Mouse (Mus musculus): ENCODE data around the gene Fbh1.
A peak's percentile ranks its signal among the peaks of the same experiment; 100 is the strongest.
"Not testable (repeated sequence)": the region's sequence is repeated elsewhere in the genome, so short reads cannot be mapped to it uniquely, and the experiment has no call there.

Gene Fbh1

DNA sequence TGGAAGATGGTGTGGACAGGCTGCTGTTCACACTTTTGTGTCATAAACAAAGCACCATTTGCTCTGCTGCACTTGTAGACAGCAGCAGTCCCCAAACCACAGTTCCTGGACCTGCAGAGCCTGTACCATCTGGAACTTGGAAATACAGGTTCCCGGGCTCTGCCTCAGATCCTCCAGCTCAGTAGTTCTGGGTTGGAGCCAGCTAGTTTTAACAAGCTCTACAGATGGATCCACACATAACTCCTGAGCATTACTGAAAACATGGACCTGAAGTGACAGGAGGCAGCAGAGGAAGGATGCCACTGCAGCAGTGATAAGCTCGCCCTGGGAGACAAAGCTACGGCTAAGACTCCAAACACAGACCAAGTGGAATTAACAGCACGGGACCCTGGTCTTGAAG is 62.8 kb downstream of the Fbh1 start:
- DNase-seq = peak; percentile 48

DNA sequence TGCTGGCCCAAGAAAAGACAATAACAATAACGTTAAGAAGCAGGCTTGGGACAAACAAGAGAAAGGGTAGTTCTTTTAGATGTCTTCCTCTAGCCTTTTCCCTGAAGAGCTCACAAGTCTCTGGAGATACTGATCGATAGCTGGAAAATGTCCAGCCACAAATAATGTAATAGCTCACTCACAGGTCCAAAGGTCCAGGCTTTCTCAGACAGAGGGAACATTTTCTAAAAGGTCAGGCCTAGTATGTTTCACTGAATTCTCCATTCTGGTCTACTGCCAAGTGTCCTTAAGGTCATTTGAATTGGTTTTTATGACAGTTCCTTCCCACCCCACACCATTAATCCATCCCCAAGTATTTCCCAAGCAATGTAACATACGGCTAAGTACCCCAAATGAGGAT is 64.4 kb downstream of the Fbh1 start:
- DNase-seq = no peak

DNA sequence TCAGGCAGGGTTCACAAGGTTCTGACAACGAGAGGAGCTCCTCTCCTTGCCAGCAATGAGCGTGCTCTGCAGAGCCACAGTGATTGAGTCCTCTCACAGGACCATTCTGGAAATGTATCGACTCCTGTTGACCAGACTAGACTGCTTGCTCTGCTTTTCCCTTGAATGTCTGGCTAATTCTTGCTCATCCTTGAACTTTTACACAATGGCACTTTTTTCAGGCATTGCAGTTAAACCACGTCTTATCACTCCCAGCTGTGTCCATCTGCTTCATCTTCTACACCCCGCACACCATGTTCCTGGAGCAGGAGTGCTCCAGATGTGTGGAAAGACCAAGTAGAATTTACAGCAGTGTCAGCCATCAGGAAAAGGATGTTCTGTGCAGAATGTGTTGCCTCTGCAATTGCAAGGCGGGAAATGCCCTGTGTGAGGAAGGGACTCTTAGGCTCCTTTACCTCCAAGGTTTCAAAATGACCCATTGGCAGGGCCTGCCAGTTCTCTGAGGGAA is 64.8 kb downstream of the Fbh1 start:
- DNase-seq = no peak

DNA sequence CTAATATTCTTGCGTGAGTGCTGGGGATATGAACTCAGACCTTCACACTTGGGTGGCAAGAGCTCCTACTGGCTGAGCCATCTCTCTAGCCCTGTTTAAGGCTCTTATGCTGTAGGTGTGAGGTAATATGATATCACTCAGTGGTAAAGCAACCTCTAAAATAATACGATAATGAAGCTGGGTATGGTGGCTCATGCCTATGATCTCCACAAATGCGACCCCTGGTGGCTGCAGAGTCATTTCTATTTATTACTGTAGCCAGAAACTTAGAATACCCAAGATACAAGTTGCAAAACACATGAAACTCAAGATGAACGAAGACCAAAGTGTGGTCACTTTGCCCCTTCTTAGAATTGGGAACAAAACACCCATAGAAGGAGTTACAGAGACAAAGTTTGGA is 67.3 kb downstream of the Fbh1 start:
- DNase-seq = not testable (repeated sequence)

DNA sequence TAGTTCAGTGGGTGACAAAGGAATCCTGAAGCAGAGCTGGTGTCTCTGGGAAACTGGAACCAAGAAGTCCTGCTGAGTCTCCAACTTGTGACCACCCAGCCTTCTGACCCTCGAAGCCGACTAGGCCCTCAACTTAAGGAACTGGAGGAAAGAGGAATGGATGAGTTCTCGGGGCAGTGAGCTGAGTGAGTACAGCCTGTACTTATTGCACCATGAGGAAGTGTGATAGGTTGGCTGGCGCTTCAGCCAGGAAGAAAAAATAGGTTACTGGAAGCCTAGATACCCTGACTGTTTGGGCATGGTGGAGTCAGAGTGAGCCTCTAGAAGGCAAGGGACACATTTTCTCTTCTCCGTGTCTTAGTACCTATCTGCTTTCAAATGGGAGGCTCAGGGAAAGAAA is 68.8 kb downstream of the Fbh1 start:
- no peak for DNase-seq

DNA sequence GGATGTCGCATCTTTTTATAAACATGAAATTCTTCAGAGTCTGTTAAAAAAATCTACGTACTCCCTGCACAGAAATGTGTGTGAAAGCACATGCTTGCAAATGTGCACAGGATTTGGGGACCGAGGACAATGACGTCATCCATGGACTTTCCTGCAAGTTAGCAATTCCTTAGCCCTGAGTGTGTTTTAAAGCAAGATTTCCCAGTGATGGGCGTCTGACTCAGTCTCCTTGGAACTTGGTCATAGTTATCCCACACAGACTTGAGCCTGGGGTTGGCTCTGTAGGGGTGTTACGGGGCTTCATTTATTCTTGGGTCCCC is 70.7 kb downstream of the Fbh1 start:
- peak; percentile 39 for DNase-seq

DNA sequence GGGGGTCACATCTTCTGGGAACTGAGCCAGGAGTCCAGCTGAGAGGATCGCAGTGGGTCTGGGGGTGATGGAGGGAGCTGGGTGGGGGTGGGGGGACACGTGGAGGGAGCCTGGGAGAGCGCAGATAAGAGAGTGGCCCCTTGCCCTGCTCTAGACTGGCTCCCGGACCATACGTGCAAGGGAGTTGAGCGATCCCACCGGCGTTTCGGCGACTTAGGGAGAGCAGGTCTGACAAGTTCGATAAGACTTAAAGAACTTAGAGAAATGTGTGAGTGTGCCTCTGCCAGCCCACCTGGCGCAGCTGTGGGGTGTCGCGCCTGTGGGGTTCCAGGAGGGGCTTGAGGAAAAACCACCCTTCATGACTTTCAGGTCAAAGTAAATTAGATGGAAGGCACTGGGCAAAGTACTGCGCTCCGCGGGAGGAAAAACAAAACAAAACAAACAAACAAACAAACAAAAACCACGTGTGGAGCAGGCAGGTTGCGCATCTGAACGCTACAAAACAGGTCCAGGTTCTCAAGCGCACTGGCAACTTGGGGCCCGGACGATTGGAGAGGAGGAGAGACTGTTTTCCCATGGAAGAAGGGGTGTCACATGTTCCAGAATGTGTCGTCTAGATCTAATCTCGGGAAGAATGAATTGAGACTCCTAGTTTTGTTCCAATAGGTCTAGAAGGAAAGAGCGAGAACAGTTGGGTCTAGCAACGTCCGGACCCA is 71.2 kb downstream of the Fbh1 start:
- peak; percentile 12 for DNase-seq

DNA sequence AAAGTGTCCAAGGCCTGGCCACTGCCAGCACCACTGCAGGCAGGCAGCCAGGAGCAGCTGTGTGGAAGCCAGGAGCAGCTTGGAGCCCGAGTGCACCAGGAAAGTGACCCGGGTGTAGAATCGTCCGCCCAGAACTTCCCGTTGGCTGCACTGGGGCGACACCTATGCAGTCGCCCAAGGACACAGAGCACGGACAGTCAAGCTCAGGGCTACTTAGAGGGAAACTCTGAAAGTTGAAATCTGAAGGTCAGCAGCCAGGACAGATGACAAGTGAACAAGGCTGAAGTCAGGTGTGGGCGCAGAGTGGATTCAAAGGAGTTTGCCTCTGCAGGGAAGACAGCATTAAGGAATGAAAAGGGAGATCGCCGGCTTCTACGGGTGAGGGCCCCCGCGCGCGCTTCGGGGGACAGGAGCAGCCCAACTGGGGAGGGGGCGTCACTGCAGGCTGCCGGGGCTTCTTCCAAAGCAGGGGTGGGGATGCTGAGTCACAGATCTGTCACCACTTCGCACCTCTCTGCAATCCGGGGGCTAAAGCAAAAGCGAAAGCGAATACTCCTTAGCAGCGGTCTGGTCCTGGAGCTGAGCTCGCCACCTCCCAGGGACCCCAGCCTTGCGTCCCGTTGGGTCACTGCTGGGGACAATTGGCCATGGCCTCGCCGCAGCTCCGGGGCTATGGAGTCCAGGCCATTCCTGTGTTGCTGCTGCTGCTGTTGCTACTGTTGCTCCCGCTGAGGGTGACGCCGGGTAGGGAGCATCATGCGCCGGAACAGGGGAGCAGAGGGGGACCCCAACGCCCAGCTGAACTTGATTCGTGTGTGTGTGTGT is 72.0 kb downstream of the Fbh1 start, which contains the start of gene Il15ra:
Il15ra (plus strand) TSS at position 90 of the 825 bp plus-strand sequence.
- peak; percentile 69 for DNase-seq

DNA sequence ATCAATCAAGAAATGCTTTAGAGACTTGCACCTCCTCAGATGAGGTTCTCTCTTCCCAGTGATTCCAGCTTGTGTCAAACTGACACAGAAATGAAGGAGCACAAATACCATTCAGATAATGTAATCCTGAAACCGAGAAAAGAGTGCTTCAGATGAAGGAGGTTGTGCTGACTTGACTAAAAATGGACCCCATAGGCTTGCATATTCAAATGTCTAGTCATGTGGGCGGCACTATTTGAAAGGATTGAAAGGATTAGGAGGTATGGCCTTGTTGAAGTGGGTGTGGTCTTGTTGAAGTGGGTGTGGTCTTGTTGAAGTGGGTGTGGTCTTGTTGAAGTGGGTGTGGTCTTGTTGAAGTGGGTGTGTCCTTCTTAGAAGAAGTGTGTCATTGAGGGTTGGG is 77.5 kb downstream of the Fbh1 start:
- DNase-seq = no peak

DNA sequence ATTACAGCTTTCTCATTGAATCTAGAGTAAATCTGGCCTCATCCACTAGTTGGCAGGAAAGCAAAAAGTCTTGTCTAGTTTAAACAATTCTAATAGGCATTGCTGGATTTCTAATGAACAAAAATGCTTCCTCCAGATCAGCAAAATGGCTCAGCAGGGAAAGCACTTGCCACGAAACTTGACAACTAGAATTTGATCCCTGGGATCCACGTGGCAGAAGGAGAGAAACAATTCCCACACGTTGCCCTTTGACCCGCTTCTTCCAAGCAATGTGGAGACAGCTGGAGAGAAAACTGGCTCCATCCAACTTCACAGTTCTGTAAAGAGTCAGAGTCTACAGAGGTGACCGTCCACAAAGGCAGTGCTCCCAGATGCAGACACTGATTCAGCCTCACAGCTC is 78.4 kb downstream of the Fbh1 start:
- DNase-seq = no peak

DNA sequence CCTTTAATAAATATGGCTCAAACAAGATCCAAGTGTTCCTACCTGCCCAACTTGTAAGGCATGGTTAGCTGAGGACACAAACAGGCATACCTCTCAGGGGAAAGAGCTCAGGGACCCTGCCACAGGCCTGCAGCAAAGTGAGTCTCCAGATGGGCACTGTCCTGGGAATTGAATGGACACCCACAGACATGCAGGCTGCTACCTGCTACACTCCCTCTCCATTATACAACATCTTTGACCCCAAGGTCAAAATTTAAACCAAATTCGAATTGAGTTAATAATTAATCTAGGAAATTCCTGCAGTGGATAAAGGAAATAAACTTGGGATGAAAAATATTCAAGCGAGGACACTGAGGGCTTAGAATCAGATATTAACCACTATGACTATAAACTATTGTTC is 81.5 kb downstream of the Fbh1 start:
- DNase-seq = no peak

DNA sequence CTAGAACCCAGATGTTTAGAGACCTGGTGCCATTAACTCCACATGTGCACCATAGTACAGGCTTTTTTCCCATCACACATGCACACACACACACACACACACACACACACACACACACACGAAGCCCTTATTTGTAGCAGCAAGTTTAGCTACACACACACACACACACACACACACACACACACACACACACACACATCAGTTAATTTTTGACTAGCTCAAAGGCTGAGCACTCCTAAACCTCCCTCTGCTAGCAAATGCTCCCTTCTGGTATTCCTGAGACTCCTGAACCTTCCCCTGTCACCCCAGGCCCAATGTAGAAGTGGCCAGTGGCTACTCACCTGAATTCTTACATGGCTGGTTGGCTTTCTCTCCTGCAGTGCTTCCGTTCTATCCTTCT is 83.3 kb downstream of the Fbh1 start:
- no peak for DNase-seq

DNA sequence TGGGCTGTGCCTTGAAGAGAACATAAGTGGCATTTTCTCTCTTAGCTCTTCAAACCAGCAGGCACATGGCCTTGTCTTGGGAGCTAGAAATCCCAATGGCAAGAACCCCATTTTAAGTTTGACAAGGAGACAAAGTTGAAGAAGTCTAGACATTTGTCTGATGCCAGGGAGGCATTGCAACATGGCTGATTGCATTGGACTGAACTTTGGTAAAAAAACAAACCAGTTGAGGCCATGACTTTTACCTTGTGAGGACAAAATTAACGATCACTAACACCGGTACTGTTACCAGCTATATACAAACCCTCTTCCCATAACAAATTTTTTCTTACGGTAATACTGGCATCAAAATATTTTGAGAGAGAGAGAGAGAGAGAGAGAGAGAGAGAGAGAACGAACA is 84.0 kb downstream of the Fbh1 start:
- no peak for DNase-seq
